Mouse (Mus musculus) embryo, embryonic 10 days (tissue): ENCODE data around the gene Slc45a1.
"Not testable (repeated sequence)": the region's sequence is repeated elsewhere in the genome, so short reads cannot be mapped to it uniquely, and the experiment has no call there.

ENCODE experiments used
- DNase-seq: peaks from one replicate; pipeline ENCODE4 v3.0.0-alpha.2; 2015; ENCODE audit warnings: low spot score

Slc45a1 gene

DNA sequence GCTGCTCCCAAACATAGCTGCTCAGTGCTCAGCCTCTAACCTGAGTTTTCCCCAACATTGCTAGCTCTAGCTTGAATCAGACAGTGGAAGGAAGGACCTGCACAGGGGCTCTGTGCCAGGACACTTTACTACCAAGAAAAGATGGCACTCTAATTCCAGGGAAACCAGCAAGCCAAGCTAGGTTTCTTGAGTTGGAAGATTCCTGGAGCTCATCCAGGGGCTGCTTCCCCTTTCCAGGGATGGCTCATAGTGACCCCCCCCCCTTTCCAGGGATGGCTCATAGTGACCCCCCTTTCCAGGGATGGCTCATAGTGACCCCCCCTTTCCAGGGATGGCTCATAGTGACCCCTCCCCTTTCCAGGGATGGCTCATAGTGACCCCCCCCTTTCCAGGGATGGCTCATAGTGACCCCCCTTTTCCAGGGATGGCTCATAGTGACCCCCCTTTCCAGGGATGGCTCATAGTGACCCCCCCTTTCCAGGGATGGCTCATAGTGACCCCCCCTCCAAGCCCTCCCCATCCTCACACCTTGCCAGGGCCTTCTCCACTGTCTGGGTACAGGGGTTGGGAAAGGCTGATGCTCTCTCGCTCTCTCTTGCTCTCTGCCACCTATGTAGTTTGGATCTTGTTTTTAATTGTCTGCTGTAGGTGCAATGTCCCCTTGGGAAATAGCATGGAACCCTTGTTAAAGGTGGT lies 48.5 kb downstream of the Slc45a1 start:
- DNase-seq, result no peak

GRCm38 (mm10) chr4:150601489-150601888 lies 50.5 kb downstream of the Slc45a1 start:
- DNase-seq, result no peak

DNA sequence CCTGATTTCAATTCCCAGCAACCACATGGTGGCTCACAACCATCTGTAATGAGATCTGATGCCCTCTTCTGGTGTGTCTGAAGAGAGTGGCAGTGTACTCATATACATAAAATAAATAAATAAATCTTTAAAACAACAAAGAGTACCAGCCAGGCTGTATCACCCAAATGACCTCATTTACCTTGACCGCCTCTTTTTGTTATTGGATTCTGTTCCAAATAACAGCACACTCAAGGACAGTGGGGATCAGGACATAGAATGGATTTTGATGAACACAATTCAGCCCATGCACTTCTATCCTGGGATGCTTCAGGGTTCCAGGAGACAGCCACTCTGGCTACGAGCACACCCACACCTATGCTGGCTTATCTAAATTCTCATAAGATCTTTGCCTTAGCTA lies 51.5 kb downstream of the Slc45a1 start:
- not testable (repeated sequence) for DNase-seq

DNA sequence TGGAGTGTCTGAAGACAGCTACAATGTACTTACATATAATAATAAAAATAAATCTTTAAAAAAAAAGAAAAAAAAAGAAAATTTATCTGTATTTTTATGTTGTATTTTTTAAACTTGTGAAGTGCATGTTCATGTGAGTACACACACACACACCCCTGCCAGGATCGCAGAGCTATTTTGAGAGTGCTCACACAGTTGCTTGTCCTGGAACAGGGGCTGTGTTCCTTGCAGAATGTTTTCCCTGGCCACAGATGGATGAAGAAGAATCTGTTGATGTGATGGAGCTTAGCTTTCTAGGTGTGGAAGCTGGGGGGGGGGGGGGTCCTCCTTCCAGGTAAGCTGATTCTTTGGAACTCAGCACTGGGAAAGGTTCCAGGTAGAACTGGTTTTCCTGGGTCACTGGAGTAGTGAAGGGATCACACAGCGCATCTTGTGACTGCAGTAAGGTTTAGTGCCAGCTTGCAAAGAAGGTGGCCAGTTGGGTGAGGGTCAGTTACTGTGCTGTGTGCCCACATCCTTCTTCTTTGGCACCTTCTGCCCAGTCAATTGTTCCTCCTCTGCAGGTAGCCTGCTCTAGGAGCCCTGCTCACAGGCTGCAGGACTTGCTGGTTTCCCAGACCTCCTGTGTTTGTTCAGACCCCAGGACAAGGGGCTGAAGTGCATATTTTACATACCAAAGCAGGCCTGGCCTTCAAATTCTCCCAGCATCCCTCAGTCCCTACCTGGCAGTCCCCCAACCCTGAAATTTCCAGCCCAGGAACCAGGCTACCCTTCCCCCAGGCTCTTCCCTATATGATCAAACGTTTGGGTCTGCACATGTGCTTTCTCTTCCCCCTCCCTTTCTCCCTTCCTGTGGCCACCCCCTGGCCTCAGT lies 52.6 kb downstream of the Slc45a1 start:
- no peak for DNase-seq

DNA sequence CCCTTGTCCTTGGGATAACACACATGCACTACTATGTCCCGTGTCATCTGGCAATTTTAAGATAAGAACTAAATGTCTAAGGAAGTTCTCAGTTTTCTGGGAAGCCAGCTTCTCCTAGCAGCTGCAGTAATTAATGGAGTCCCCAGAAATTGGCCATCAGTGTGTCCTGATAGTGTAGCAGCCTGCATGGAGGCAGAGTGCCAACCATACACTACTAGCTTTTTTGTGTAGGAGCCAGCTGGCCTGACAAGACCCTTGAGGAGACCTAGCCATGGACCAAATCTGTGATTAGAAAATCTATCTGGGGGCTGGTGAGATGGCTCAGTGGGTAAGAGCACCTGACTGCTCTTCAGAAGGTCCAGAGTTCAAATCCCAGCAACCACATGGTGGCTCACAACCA lies 53.3 kb downstream of the Slc45a1 start:
- no peak for DNase-seq

DNA sequence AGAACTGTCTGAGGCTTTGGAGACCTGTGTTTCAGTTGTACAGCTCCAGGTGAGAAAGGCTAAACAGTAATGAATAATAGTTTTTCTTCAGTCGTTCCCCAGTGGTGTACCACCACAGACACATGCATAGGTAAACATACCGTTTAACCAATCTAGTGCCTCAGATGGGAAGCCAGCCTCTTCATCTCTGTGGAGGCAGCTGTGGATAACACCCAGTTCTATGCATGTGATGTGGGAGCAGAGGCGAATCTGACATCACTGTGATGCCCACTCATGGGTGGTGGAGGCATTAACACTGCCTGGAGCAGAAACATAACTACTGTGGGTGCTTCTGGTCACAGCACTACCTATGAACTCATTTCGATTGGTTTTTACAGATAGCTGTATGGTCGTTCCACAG lies 56.0 kb downstream of the Slc45a1 start:
- DNase-seq, result no peak

- DNase-seq, result no peak
These were observed 56.9 kb downstream of the Slc45a1 start for GRCm38 (mm10) chr4:150595071-150595470.

- DNase-seq, result no peak
These were observed 57.6 kb downstream of the Slc45a1 start for GRCm38 (mm10) chr4:150594298-150594829.

GRCm38 (mm10) chr4:150593473-150594217 lies 58.3 kb downstream of the Slc45a1 start:
- DNase-seq, result no peak

- no peak for DNase-seq
These were observed 59.9 kb downstream of the Slc45a1 start for GRCm38 (mm10) chr4:150592087-150592486.

- no peak for DNase-seq
These were observed 60.4 kb downstream of the Slc45a1 start for GRCm38 (mm10) chr4:150591602-150592001.

GRCm38 (mm10) chr4:150590621-150591282 lies 61.2 kb downstream of the Slc45a1 start:
- no peak for DNase-seq

DNA sequence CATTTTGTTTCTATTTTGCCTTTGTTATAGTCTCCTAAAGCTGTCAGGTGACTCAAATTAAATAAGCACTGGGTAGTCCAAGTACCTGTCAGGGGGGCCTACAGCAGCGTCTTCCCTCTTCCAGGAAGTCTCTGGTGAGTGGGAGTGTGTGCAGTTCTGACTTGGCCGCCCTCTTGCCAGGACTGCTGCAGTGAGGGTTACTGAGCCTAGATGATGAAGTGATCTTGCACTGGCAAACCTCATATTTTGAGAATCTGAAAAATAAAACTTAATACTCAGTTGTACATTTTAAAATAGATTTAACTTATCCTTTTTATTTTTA lies 63.7 kb downstream of the Slc45a1 start:
- DNase-seq, result no peak

GRCm38 (mm10) chr4:150587597-150588299 lies 64.2 kb downstream of the Slc45a1 start:
- DNase-seq, result no peak

DNA sequence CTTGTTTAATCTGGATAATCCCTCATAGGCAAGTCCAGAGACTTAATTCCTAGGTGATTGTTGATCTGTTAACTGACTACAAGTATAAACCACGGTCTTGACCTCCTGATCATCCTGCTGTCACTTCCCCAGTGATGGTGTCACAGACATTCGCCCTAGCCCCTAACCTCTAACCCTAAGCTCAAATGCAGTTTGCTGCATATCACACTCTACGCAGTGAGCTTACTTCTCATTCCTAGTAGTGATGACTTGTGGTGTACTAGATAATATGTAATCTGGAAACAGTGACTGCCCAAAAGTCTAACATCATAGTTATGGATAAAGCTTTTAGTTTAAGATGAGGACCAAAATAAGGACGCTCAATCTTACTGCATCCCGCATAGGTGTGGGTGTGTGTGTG lies 65.7 kb downstream of the Slc45a1 start:
- no peak for DNase-seq

DNA sequence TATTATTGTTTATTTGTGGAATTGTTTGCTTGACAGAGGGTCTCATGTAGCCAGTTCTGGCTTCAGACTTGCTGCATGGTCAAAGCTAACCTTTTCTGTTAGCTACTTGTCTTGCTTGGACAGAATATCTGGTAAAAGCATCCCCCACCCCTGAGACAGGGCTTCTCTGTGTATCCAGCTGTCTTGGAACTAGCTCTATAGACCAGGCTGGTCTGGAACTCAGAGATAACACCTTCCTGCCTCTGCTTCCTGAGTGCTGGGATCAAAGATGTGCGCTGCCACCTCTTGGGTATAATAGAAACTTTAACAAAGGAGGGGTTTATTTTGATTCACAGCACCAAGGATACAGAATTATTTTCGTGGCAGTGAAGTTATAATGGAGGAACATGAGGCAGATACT lies 66.2 kb downstream of the Slc45a1 start:
- no peak for DNase-seq

DNA sequence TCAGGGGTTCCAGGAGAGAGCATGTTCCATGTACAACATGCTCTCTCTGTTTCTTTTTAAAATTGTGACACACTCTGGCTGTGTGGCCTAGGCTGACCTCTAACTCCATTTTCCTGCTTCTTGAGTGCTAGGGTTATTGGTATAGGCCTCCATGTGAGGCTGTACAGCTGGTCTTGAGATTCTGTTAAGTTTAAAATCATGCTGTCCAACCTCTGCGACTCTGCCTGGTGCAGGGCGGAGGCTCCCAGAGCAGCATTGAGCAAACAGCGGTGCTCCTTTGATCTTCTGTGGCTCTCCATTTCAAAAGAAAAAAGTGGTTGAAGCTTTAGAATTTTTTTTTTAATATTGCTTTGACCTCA lies 68.2 kb downstream of the Slc45a1 start:
- DNase-seq, result no peak

GRCm38 (mm10) chr4:150582966-150583776 lies 68.8 kb downstream of the Slc45a1 start:
- no peak for DNase-seq

GRCm38 (mm10) chr4:150581931-150582723 lies 69.8 kb downstream of the Slc45a1 start:
- no peak for DNase-seq
